Mouse (Mus musculus) testis, postnatal 14 days (tissue): Measurements from ENCODE around the gene Fli1.

ENCODE experiments used
- DNase-seq: peaks from one replicate; pipeline ENCODE4 v3.0.0; 2021; ENCODE audit warnings: low spot score

Fli1 gene

GRCm38 (mm10) chr9:32502256-32503010 lies 40.2 kb downstream of the Fli1 start:
- DNase-seq, result no peak

GRCm38 (mm10) chr9:32500886-32501285 lies 41.8 kb downstream of the Fli1 start:
- no peak for DNase-seq

DNA sequence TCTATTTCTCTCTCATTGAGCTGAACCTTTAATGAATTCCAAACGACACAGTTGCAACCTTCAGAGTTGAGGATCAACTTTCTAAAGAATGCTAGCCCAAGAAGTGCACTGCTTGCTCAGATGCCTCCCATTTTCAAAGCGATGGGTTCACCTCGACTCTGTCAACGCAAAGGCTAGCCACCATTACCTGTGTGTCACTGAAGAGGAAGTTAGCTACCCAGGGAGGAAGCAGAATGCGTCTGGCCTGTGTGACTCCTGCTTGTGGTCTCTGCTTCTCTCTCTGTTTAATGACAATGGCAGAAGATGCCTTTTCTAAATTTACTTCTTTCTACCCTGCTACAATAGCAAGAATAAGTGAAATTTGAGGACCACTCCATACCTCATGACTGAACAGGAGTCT lies 42.6 kb downstream of the Fli1 start:
- DNase-seq, result no peak

GRCm38 (mm10) chr9:32499469-32499868 lies 43.2 kb downstream of the Fli1 start:
- DNase-seq, result no peak

- no peak for DNase-seq
Measured at GRCm38 (mm10) chr9:32495643-32495997, 47.0 kb downstream of the Fli1 start.

- DNase-seq, result no peak
Measured at GRCm38 (mm10) chr9:32494891-32495642, 47.6 kb downstream of the Fli1 start.

- DNase-seq, result no peak
Measured at GRCm38 (mm10) chr9:32493588-32494423, 48.9 kb downstream of the Fli1 start.

- DNase-seq, result no peak
Measured at GRCm38 (mm10) chr9:32492753-32493152, 49.9 kb downstream of the Fli1 start.

GRCm38 (mm10) chr9:32491484-32491883 lies 51.2 kb downstream of the Fli1 start:
- DNase-seq, result no peak

GRCm38 (mm10) chr9:32489794-32490358 lies 52.8 kb downstream of the Fli1 start:
- no peak for DNase-seq

DNA sequence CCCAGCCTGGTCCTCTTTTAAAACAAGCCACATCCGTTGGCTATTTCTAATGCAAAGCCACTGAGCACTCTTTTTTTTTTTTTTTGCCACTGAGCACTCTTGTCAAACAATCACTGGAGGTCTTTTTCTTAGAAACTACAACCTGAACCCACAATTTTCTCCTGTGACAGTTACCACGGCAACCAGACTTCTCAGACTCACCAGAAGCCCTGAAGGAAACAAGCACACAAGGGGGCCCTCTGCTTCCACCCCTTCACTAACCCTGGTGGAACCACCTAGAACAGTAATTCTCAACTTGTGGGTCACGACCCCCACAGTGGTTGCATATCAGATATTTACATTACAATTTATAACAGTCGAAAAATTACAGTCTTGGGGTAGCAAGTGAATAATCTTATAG lies 53.3 kb downstream of the Fli1 start:
- no peak for DNase-seq

DNA sequence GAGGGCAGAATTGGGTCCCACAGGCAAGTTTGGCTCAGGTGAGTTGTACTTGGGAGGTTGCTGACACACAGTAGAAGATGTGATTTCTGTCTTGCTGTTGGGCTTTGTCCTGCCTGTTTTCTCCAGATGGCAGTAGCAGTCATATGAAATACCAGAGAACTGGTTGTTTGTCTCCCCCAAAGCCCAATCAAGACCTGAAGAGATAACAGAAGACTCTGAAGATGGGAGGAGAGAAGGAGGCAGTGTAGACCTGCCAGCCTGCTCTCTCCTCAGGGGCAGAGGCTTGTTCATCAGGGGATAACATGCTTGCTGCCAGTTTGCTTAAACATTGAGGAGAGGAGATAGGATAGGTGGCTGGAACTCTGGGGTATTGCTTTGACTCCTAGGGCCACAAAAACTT lies 54.0 kb downstream of the Fli1 start:
- no peak for DNase-seq

- DNase-seq, result no peak
Measured at GRCm38 (mm10) chr9:32487823-32488222, 54.8 kb downstream of the Fli1 start.

DNA sequence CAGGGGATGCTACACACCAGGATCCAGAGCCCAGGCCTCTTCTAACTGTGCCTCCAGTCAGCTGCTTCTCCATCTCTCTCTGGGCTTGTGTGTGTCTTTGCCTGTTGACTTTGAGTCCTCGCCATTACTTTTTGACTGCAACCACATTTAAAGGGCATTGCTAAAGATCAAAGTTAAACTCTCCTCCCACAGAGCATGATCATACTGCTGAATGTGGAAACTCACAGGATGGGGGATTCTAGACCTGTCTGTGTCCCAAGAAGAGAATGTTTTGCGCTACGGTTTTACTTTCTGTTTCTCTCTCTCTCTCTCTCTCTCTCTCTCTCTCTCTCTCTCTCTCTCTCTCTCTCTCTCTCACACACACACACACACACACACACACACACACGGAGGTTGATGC lies 55.3 kb downstream of the Fli1 start:
- no peak for DNase-seq

DNA sequence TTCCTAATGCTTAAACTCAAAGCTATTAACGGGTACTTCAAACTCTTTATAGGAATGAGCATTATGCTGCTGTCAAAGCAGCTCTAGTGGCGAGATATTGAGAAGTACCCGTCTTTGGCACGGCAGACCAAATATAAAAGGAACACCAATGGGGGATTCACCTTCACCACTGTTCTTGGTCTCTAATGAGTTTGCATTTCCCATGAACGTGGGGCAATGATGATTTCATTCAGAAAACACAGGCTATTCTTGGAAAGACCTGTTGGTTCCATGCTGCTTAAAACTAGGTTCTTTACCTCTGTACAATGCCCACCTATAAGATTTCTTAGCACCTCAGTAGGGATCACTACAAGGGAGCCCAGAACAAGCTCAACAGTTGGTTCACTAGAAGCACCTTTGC lies 62.2 kb downstream of the Fli1 start:
- no peak for DNase-seq

GRCm38 (mm10) chr9:32478799-32479198 lies 63.9 kb downstream of the Fli1 start:
- DNase-seq, result no peak

GRCm38 (mm10) chr9:32478087-32478486 lies 64.6 kb downstream of the Fli1 start:
- no peak for DNase-seq

- no peak for DNase-seq
Measured at GRCm38 (mm10) chr9:32476604-32477003, 66.1 kb downstream of the Fli1 start.

DNA sequence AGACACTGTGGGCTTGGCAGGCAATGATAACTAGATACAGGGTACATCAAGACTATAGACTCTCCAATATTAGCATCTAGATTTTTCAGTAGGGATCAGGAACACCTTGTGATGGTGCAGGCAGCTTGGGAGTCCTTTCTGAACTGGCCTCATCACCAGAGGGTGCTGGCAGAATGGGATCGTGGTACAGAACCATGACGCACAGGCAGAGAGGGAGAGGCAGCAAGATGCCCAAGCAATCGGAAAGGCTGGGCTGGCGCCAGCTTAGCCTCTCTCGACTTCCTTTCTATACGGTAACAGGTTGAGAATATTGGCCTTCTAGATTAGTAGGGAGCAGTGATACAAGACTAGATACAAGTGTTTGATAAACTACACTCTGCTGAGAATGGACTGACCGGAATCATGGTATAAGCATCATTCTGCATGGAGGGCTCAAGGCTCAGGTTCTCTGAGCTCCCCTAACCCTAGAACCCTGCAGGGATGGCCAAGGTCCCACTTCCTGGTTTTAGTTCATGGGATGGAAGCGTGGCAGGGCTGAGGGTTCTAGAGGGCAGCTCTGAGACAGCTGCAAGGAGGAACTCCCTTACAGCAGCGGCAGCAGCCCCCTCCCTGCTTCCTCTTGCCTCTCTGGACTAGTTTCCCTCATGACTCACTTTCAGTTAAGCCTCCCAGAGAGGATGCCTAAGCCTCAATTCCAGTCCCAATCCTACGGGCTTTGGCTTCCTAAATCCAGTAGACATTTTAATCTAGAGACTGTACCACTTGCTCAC lies 67.9 kb downstream of the Fli1 start:
- no peak for DNase-seq

GRCm38 (mm10) chr9:32472346-32472745 lies 70.3 kb downstream of the Fli1 start:
- DNase-seq, result no peak

DNA sequence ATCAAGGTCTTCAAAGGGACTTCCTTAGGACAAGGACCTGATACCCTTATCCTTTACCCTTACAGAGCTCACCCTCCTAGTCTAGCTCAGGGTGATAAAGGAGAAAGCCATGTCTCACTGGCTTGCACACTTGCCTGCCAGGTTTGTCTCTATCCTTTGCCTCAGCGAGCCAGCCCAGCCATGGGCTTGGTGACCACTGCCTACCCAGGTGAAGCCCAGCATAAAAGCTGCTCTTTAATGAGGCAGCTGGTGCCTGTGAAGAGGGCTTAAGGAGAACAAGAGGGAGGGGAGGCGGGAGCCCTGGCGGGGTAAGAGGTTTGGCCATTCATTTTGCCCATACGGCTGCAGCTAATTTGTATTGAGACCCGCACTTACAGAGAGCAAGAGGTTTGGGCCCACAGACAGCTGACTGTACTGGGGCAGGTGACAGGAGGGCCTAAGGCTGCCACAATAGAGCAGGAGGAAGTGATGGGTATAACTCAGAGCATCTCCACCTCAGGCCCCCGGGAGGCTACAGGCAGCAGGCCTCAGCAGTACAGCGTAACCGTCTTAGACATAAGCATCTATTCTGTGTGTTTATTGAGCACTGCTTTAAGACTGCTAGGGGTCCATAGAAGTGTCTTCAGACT lies 73.4 kb downstream of the Fli1 start:
- no peak for DNase-seq
